Mouse (Mus musculus) c-Kit-positive CD71-positive TER-119-negative erythroid progenitor cells, embryonic 14.5 days (primary cell): ENCODE data around the gene Six6.
A peak's percentile ranks its signal among the peaks of the same experiment; 100 is the strongest.

Source experiments
- DNase-seq: peaks from one replicate; pipeline ENCODE4 v3.0.0-alpha.2; 2013; ENCODE audit warnings: low read depth

The Six6 gene

GRCm38 (mm10) chr12:72957829-72958424 is 18.2 kb downstream of the Six6 start:
- DNase-seq, result no peak

GRCm38 (mm10) chr12:72958446-72958845 is 18.8 kb downstream of the Six6 start:
- DNase-seq, result no peak

GRCm38 (mm10) chr12:72962761-72963160 is 23.1 kb downstream of the Six6 start:
- DNase-seq, result no peak

GRCm38 (mm10) chr12:72967541-72967940 is 27.8 kb downstream of the Six6 start:
- no peak for DNase-seq

- DNase-seq, result no peak
These were observed 30.9 kb downstream of the Six6 start for GRCm38 (mm10) chr12:72970620-72971019.

- DNase-seq, result peak; percentile 29
These were observed 33.5 kb downstream of the Six6 start for GRCm38 (mm10) chr12:72973161-72973560.

- no peak for DNase-seq
These were observed 36.5 kb downstream of the Six6 start for GRCm38 (mm10) chr12:72976172-72976571.

GRCm38 (mm10) chr12:72976718-72977117 is 37.0 kb downstream of the Six6 start:
- DNase-seq, result peak; percentile 46

GRCm38 (mm10) chr12:72977851-72978250 is 38.2 kb downstream of the Six6 start:
- no peak for DNase-seq

GRCm38 (mm10) chr12:72979236-72979635 is 39.5 kb downstream of the Six6 start:
- no peak for DNase-seq

GRCm38 (mm10) chr12:72982616-72983015 is 42.9 kb downstream of the Six6 start:
- DNase-seq, result no peak

GRCm38 (mm10) chr12:72983071-72983857 is 43.6 kb downstream of the Six6 start:
- no peak for DNase-seq
